ENCODE assay signal across 27 mouse cellular contexts in genomic region chr2:130928530-130928929, GRCm38 (mm10).
"Had no signal": no experiment of that assay in that cellular context is flagged by ENCODE, and none has a peak within 500 bp of the region (broad histone marks: within the 10 kb centered on the region; RNA-seq: fewer than 3 reads in every experiment).

No protein-coding gene starts in this region.

- DNase-seq: heart, postnatal 10 days; heart, postnatal 14 days; heart, postnatal 36 days; heart, postnatal 4 days; kidney, adult 18-20 months; kidney, postnatal 10 days; kidney, postnatal 14 days; kidney, postnatal 4 days; layer of hippocampus, adult 9-11 months; layer of hippocampus, postnatal 36 days had no signal

- H3K27ac ChIP-seq: heart, embryonic 10.5 days; heart, embryonic 13.5 days; heart, embryonic 15.5 days; hindbrain, embryonic 10.5 days; hindbrain, embryonic 12.5 days; hindbrain, embryonic 13.5 days; hindbrain, embryonic 14.5 days; hindbrain, embryonic 15.5 days; hindbrain, postnatal 0 days; intestine, embryonic 15.5 days; kidney, embryonic 15.5 days; kidney, postnatal 0 days; layer of hippocampus, adult 2 months had no signal

- H3K9me3 ChIP-seq: heart, embryonic 10.5 days; heart, embryonic 12.5 days; heart, embryonic 13.5 days; heart, embryonic 15.5 days; hindbrain, embryonic 10.5 days; hindbrain, embryonic 12.5 days; hindbrain, embryonic 13.5 days; hindbrain, embryonic 15.5 days; intestine, embryonic 15.5 days; kidney, embryonic 15.5 days had no signal

- H3K9ac ChIP-seq: heart, embryonic 12.5 days; heart, embryonic 13.5 days; heart, embryonic 15.5 days; hindbrain, embryonic 12.5 days; hindbrain, embryonic 13.5 days; hindbrain, embryonic 14.5 days; hindbrain, embryonic 15.5 days; intestine, embryonic 15.5 days; kidney, embryonic 15.5 days had no signal

- ATAC-seq: hindbrain, embryonic 16.5 days; hindbrain, postnatal 0 days; inflammation-experienced regulatory T-cells, adult 6 months; intestine, embryonic 15.5 days had no signal

- H3K4me1 ChIP-seq: heart, embryonic 12.5 days; heart, embryonic 13.5 days; heart, embryonic 15.5 days; hindbrain, embryonic 12.5 days; hindbrain, embryonic 13.5 days; hindbrain, embryonic 15.5 days; intestine, embryonic 15.5 days had no signal

- H3K27me3 ChIP-seq: heart, embryonic 12.5 days; heart, embryonic 13.5 days; heart, embryonic 15.5 days; hindbrain, embryonic 12.5 days; hindbrain, embryonic 13.5 days; hindbrain, embryonic 15.5 days; intestine, embryonic 15.5 days; kidney, embryonic 15.5 days had no signal

- H3K4me3 ChIP-seq: heart, embryonic 10.5 days; heart, embryonic 12.5 days; heart, embryonic 13.5 days; heart, embryonic 15.5 days; hindbrain, embryonic 10.5 days; hindbrain, embryonic 12.5 days; hindbrain, embryonic 13.5 days; hindbrain, embryonic 15.5 days; intestine, embryonic 15.5 days; kidney, embryonic 15.5 days; layer of hippocampus, adult 2 months had no signal

- H3K36me3 ChIP-seq: heart, embryonic 10.5 days; heart, embryonic 12.5 days; heart, embryonic 15.5 days; hindbrain, embryonic 10.5 days; hindbrain, embryonic 12.5 days; hindbrain, embryonic 13.5 days; hindbrain, embryonic 15.5 days; intestine, embryonic 15.5 days had no signal

- H3K4me2 ChIP-seq: heart, embryonic 11.5 days; heart, embryonic 12.5 days; heart, embryonic 13.5 days; heart, embryonic 15.5 days; hindbrain, embryonic 12.5 days; hindbrain, embryonic 13.5 days; hindbrain, embryonic 14.5 days; hindbrain, embryonic 15.5 days; intestine, embryonic 15.5 days; kidney, embryonic 15.5 days had no signal
